Mouse (Mus musculus) small intestine, adult 2 months (tissue): ENCODE data around the gene Tssk3.

Source experiments
- CTCF ChIP-seq: fragments of 200-500 bp; IDR thresholded peaks from 2 replicates; pipeline ENCODE4 v1.5.1; 2012; ENCODE audit warnings: low read depth, mild to moderate bottlenecking, control low read depth, inconsistent platforms, low read length, moderate library complexity, mixed read lengths; ENCODE audit not compliant: insufficient replicate concordance, insufficient read length; ENCODE audit errors: extremely low read depth
- POLR2A ChIP-seq: fragments of 200-500 bp; IDR thresholded peaks from 2 replicates; pipeline ENCODE4 v1.6.1; 2012; ENCODE audit warnings: low read depth, mild to moderate bottlenecking, control low read depth, inconsistent platforms, low read length, moderate library complexity

DNA sequence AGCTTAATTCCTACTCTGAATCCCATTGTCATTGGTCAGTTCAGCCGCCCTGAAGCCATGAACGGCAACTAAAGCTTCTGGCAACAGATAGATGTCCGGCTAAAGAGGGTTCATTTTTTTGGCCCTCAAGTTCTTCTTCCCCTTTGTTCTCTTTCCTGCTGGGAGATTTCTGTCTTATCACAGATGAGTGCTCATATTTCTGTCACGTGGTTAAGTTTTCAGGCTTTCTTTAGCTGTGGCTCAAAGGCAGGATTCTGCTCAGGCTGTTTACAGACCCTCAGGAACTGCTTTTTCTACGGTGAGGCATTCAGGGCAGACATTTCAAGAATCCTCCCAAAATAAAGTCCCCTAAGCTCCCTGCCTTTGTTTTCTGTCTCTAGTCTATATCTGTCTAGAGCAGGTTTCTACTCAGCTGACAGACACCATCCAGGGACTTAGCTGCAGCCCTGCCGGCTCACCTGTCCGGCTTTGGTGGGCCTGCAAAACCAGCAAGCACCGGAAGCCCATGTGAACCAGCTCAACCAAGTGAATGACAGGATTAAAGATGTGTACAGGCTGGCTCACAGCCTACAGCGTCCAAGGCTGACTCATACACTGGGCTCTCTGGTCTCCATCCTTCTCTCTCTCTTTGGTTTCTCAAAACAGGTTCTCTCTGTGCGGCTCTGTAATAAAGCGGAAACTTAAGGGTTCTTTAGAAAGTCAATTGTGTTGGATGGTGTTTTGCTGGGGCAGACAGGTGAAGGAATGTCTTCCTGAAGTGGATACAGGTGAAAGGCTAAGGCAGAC, 42.9 kb downstream of the Tssk3 start:
- TF ChIP-seq POLR2A = no peak
- TF ChIP-seq CTCF = no peak
